Mouse (Mus musculus): ENCODE results near the gene Pced1b.
A peak's percentile ranks its signal among the peaks of the same experiment; 100 is the strongest.
"Not testable (repeated sequence)": the region's sequence is repeated elsewhere in the genome, so short reads cannot be mapped to it uniquely, and the experiment has no call there.

The Pced1b gene

DNA sequence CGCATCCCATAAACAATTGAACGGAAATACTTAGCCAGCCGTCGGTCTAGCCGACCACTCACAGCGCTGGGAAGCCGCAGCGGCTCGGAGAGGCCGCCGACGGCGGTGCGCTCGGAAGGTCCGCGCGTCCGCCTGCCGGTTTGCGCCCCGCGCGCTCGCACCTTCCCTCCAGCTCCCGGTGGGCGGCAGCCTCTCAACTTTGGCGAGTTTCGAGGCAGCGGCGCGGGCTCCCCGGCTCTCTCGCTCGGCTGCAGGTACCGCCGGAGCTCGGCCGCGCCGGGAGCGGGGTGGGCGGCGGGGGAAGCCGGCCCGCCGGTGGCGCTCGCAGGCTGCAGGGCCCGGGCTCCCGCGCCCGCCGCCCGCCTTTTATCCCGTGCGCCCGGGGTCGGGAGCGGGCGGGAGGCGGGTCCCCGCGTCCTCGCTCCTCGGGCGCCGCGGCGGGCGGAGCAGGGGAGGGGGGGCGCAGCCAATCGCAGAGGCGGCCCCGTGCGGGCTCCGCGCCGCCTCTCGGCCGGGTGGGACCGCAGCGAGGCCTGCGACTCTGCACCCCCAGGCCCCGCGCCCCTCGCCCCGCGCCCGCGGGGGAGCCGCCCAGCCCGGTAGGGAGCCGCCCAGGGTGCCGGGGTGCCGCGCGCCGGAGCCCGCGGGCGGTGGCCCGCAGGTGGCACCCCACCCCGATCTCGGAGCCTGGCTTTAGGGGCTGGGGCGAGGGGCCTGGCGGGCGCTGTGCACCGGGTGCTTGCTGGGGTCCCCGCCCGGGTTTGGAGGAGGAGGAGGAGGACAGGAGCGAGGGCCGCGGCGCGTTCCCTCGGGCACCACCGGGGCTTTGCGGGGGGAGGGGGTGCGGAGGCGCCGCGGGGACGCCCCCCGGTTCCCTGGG is at the start of gene Pced1b, which contains the start of gene Amigo2:
Pced1b (plus strand) TSS at position 197 of the 880 bp plus-strand sequence.
Amigo2 (minus strand) TSS at position 377 of the 880 bp plus-strand sequence.
- DNase-seq (ENCODE audit: low read depth), result peak; percentile 79

DNA sequence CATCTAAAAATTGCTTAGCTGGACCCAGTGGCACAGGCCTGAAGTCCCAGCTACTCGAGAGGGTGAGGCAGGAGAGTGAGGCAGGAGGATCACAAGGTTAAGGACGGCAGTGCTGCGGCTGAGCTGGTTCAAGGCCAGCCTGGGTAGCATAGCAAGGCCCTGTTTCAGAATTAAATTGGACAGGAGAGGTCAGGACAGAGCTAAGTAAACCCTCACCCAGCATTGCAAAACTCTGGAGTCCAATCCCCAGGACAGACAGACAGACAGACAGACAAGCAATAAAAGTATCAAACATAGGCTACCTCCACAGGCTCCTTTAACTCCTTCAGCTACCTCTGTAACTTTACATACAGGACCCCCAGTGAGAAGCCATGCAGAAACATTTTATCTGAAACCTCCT is 42.0 kb upstream of the Pced1b start:
- no peak for DNase-seq (ENCODE audit: low read depth)

DNA sequence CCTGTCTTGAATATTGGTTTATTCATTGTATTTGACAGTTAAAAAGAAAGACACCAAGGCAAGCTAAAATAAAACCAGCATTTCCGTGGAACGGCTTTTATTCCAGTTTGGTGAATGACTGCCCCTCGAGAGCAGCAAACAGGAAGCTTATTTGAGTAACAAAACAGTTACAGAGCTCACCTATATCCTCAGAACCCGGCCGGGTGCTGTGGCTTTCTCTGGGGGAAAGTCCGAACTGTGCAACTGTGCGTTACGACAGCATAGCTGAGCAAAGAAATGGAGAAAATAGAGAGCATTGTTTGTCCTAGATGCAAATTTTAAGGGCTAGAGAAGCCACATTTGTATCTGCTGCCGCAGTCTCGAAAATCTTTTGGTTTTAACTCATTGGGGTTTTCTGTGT is 41.1 kb upstream of the Pced1b start:
- no peak for DNase-seq (ENCODE audit: low read depth)

DNA sequence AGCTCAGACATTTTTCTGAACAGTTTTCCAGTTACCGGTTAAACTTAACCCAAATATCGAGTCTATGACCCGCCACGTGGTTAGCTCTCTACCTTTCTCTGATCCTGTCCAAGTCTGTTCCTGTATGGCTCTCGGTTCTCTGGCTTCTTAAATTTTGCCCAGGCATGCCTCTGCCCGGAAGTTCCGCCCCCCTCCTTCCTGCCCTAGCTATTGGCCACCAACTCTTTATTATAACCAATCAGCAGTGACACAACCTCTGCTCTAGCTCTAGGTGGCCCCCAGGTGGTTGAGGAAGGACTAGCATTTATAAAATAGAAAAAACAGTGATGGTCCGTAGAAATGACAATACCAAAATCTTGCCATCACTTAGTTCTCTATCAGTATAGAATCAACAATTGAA is 40.4 kb upstream of the Pced1b start:
- DNase-seq (ENCODE audit: low read depth), result no peak

DNA sequence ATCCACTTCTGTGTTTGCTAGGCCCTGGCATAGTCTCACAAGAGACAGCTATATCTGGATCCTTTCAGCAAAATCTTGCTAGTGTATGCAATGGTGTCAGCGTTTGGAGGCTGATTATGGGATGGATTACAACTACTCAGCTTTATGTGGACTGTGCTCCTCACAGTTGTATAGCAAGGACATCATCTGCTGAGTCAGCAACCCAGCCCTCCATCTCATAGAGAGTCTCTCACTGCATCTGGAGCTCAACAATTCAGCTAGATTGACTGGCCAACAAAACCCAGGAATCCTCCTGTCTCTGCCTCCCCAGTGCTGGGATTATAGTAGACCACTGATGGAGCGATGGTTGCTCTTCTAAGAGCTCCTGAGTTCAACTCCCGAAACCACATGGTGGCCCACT is 37.2 kb upstream of the Pced1b start:
- DNase-seq (ENCODE audit: low read depth), result not testable (repeated sequence)

DNA sequence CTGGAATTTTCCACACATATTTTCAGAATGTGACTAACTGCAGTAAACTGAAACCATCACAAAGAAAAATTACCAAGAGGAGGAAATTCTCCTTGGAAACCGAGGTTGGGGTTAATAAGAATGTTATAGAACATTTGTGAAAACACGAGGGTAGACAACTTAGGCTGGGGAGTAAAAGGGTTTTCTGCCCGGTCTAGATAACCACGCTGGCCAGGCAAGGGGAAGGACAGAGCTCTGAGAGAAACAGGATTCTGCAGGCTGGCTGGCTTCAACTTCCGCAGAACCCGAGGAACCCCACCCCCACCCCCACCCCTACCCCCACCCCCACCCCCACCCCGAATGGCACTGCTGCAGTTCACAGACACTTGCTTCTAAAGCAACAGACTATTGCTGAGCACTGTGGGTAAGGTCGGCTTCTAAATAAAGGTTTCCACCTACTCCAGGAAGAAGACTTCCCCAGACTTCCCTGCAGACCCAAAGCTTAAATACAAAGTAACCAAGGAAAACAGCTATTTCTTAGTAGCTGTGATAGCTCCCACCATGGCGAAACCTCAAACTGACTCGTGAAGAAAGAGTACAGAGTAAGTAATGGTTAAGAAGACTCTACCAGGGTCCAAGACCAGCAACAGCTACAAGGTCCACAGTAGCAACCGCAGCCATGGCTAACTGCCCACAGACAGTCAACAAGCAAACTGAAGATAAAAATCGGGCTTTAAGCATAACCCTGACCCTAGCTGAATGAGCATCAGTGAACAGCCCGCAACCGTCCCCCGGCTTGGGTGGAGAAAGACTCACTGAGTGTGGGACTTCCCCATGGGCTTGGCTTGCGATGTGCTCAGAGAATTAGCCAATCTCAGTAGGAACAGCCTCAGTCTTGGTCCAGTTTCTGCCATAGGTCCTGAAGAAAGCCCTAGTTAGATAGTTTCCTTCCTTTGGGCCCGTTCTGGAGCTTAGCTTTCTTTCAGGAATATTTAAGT is 34.1 kb upstream of the Pced1b start:
- peak; percentile 31 for DNase-seq (ENCODE audit: low read depth)

DNA sequence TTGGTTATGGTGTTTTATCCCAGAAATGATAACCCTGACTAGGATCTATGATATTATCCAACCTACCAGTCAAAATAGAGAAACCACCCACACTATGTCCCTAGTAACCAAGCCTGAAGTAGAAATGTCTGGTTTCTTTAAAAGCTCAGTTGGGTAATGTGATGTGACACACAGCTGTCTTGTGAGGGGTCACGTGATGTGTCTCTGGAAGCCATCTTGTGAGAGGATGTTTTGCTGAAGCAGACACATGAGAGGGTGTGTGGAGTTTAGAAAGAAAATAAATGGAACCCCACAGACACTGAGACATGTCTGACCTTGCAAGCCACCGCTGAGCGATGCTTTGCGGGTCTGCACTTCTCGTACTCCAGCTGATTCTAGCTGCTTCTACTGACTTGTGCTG is 30.1 kb upstream of the Pced1b start:
- DNase-seq (ENCODE audit: low read depth), result no peak

DNA sequence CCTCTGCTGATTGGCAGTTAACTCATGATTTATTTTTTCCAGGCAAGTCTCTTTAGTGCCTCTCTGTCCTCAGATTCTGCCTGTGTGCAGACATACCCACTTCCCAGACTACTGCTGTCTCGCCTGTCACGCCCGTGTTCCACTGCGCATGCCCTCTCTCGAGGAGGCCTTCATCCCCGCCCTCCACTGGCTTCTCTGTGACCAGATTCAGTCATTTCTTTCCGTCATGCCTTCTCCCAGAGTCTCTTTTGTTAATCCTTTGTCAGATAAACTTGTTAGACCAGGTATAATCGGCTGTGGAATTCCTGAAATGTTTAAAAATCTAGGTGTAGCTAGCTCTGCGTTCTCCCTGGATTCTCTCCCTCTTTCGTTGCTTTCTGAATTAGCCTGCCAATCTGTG is 23.5 kb upstream of the Pced1b start:
- DNase-seq (ENCODE audit: low read depth), result no peak

DNA sequence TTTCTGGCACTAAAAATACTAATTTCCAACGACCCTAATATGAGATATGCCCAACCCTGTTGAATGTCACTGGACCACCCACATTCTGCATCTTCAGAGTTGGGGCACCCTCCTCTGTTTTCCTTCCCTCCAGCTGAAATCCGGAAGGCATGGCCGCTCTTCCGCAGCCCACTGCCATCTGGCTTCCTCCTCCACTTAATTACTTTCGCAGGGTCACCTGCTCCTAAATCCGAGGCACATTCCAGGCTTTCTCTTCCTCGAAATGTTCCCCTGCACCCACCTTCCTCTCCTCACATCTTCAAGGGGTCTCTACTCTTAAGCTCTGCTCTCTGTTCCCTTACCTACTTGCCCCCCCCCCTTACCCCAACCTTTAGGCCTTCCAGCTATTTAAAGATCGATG is 22.9 kb upstream of the Pced1b start:
- DNase-seq (ENCODE audit: low read depth), result no peak

DNA sequence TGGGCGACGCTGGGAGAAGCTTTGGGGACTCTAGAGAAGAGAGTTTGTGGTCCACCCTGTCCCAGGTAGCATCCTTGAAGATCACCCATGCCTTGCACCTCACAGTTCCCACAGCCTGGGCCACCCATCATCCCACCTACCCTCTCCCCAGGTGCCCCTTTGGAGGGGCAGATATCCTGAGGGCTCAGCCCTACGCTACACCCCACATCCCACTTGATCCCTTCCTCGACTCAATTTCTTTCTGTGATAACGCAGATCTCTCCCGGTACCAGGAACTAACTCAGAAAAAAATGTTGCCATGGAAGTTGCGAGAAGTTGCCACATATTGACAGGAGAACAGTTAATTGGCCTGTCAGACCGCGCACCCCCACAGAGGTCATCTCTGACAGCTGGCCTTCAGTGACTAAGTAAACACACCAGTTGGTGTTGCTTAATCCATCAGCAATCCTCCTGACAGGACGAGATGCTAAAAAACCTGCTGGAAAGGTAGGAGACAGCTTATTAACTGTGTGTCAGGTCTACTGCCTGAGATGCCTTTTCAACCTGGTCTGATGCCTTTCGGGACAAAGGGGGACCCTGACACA is 17.3 kb upstream of the Pced1b start:
- no peak for DNase-seq (ENCODE audit: low read depth)

DNA sequence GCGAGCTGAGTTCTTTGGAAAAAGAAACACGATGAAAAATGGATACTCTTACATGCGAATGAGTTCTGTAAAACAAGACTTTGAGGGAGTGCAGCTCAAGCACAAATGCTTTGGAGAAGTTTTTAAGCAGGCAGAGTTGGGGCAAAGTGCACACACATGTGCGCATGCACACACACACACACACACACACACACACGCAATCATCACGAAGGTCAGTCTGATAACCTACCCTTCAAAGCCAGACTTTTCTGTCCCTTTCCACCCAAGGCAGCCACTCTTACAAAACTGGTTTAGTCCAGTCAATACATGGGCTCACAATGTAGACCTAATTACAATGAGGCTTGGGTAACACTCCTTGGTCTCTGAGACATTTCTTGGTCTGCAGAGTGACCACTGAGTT is 12.8 kb upstream of the Pced1b start:
- no peak for DNase-seq (ENCODE audit: low read depth)

DNA sequence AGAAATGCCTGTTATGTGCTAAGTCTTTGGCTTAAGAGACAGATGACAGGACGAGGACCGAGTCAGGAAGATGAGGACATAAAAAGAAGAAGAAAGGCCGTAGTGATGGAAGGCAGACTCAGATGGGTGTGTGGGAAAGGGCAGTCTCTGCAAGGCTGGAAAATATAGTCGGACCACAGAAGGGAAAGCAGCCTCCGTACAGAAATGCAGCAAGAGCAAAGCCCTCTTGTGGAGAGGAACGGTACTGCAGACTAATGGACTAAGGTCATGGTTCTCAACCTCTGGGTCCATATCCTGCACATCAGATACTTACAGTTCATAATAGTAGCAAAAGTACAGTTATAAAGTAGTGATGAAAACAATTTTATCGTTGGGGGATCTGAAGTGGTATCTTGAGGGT is 11.7 kb upstream of the Pced1b start:
- peak; percentile 68 for DNase-seq (ENCODE audit: low read depth)

DNA sequence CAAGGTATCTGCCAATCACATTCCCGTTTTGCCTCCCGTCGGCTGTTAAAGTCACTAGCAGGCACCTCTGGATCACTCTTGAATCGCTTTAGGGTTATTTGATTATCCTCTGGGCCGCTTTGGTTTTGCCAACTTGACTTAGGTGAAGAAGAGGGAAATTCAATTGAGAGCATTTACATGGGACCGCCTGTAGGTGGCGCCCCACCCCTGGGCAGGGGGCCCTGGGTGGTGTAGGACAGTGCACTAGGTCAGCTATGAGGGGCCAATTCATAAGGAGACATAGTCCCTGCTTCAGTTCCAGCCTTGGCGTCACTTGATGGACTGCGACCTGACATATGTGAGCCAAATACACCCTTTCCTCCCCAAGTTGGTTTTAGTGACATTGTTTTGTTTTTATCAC is 10.0 kb upstream of the Pced1b start:
- DNase-seq (ENCODE audit: low read depth), result peak; percentile 51

DNA sequence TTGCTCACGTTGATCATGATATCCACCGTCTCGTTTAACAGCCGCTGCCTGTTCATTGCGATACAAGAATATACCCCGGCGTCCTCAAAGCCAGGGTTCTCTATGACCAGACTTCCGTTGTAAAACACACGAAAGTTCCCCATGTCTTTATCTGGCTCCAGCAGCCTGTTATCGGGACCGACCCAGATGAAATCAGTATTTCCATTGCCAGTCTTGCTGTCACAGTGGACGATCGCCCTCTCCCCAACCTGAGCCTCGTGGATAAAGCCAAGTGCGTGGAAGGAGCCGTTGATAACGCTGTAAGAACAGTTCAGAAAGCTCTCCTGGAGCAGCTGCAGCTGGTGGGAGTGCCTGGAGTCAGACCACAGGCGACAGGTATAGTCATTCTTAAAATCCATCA is 1.5 kb upstream of the Pced1b start:
- DNase-seq (ENCODE audit: low read depth), result no peak

DNA sequence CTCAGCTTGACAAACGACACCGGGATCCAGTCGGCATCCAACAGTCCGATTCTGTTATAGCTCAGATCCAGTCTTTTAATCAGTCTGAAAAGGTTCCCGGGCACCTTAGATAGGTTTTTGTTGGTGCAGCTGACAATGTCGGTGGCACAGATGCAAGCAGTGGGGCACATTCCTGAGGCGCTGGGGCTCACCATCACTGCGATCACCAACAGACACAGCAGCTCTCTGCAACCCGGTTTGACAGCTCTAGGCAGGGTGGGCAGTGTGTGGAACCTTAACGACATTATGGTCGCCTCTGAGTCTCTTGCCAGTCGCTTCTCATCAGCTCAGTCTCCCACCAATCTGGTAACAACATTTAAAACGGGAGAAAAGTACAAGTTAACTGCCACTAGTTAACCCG is 651 bp upstream of the Pced1b start:
- DNase-seq (ENCODE audit: low read depth), result no peak

DNA sequence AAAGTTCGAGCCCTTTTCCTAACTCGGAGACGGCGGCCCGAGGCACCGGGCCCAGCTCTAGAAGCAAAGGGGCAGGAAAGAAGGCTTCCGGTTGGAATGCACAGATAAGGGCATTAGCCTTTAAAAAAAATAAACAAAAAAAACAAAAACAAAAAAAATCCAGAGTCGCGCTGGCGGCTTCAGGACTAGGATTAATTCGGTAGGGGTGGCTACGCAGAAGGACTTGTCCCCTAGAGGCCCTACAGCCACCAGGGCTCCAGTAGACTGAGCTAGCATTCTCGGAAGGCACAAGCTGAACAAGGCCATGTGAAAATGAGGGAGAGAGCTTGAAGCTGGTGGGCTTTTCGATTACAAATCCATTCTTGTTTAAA is 869 bp downstream of the Pced1b start:
- DNase-seq (ENCODE audit: low read depth), result peak; percentile 61

DNA sequence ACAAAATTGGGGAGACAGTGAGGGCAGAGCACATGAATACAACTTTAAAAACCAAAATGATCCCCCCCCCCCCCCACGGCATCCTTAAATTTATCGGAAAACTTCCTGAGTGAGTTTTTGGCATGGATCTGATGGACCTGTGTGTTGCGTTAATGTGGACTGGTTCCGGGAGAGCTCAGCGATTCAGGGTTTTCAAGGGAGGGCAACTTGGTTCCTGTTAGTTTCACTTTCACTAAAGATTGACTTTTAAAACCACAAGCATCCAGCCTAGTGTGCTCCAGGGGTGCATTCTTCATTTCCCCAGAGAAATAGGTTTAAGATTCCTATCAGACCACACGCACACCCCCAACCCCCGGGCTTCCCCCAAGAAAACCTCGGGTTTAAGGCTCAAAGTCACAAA is 1.4 kb downstream of the Pced1b start:
- peak; percentile 83 for DNase-seq (ENCODE audit: low read depth)

DNA sequence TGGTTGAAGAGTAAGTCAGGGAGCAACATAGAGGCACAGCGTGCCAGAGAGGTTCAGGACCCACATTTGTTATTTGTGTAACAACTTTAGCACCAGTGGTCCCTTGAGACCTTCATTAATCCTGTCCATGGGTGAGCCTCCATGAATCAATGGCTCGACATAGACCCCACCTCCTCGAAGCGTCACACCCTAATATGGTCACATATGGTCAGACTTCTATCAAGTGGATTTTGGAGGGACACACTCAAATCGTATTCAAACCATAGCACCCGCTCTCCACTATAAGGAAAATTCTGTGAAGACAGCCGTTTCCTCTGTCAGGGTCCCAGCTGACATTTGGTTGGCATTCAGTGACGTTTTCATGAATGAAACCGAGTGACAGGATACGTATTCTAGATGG is 2.4 kb downstream of the Pced1b start:
- DNase-seq (ENCODE audit: low read depth), result no peak

DNA sequence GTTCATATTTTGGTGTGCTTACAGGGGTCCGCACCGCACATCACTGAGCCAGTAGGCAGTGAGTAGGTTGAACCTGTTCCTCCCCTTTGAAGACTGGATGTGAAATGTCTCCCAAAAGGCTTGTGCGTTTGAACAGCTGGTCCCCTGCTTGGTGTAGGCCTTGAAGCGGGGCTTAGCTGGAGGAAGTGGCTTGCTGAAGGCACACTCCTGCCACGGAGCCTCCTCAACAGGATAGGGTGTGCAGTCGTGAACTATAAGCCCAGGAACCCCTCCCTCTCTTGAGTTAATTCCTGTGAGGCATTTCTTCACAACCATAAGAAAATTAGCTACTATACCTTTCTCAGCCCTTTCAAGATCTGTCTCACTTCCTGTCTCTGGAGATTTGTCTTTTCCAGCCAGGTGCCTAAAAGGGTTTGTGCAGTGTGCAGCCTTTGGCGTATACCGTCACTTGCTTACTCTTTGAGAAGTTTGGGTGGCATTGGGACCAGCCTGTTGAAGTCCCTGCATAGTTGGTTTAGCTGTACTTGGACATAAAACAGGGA is 5.7 kb downstream of the Pced1b start:
- DNase-seq (ENCODE audit: low read depth), result no peak

DNA sequence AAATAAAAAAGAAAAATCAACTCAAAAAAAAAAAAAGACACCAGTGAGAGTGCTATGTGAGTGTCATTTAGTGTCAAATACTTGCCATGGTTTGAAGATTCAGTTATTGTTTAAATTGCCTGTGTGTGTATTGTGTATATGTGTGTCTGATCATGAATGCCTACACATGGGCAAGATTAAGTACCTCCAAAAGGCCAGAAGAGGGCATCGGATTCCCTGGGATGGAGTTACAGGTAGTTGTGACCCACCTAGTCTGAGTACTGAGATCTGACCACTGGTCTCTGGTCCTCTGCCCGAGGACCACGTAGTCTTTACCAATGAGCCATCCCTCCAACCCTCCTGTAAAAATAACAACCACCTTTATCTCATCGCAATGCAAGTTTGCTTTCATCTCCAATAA is 7.5 kb downstream of the Pced1b start:
- DNase-seq (ENCODE audit: low read depth), result no peak

DNA sequence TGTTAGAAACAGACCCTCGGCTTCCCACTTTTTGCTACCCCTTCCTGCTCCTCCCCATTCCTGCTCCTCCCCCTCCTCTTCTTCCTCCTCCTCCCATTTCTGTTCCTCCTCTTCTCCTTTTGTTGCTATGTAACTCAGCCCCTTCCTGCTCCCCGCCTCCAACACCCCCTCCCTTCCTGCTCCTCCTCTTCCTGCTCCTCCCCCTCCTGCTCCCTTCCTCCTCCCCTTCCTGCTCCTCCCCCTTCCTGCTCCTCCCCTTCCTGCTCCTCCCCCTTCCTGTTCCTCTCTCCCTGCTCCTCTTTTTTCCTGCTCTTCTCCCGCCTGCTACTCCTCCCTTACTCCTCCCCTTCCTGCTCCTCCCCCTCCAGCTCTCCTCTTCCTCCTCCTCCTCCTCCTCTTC is 8.9 kb downstream of the Pced1b start:
- no peak for DNase-seq (ENCODE audit: low read depth)

DNA sequence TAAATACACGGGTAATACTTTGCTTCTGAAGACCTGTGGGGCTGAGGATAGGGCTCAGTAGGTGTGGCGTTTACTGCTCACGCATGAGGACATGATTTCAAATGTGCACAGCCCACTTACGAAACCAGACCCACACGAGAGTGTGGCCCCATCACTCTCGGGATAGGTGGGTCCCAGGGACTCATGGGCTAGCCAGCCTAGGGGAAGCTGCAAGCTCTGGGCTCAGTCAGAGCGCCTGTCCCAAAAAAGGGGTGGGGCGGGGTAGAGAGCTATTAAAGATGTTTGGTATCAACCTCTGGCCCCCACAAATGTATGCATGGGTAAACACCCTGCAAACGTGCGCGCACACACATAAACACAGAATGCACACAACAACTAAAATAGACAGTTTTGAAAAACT is 9.5 kb downstream of the Pced1b start:
- DNase-seq (ENCODE audit: low read depth), result no peak
